8 mouse cellular contexts compared by ENCODE assay signal in the genomic region with DNA sequence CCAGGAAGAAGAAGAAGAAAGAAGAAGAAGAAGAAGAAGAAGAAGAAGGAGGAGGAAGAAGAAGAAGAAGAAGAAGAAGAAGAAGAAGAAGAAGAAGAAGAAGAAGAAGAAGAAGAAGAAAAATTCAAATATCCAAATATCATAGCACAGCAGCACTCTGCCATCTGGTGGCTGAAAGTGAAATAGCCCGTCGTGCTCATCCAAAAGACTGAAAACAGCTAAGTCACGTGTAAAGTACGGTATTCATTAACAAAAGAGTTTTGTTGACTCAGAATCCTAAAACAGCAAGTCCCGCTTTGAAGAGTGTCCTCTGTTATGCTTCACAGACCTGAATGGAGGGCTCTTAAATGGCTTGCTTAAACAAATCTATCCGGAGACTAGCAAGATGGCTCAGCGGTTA.
DNase-seq lines count a peak whose midpoint lies in the region; ATAC-seq and TF ChIP-seq lines count a peak whose summit lies in the region.

No protein-coding gene starts in this region.

- H3K4me2 ChIP-seq in forebrain, embryonic 12.5 days: peak overlapping the region; percentile 29
- peak overlapping the region; percentile 47 for H3K4me2 ChIP-seq in hindbrain, postnatal 0 days (ENCODE audit: low read depth, low read length)

- TF ChIP-seq CTCF in gastrocnemius, adult 2 months (IDR thresholded peaks at IDR 0.05): peak; percentile 82
- TF ChIP-seq CTCF in hindbrain, postnatal 0 days (IDR thresholded peaks at IDR 0.05; ENCODE audit: low read depth): peak; percentile 81

- DNase-seq in gastrocnemius, adult 2 months: peak; percentile 58
- no peak for DNase-seq in gastrocnemius, postnatal 36 days
- peak; percentile 62 to 70 for DNase-seq in adrenal gland, postnatal 36 days
- DNase-seq in hindbrain, postnatal 0 days (ENCODE audit: low spot score): peak; percentile 83
- DNase-seq in left cerebral cortex, postnatal 14 days (ENCODE audit: low spot score in 2 of 2): peak; percentile 56 to 73
- peak; percentile 13 for DNase-seq in skeletal muscle tissue, adult 2 months (ENCODE audit: low read depth, low spot score)

- 15% methylated on average over 7 of the region's 7 CpGs for WGBS in forebrain, embryonic 12.5 days
- 22% methylated on average over 7 of the region's 7 CpGs for WGBS in hindbrain, postnatal 0 days

- peaks cover 7% of the 10 kb centered on the region; the same call in 1 of the 2 replicates for H3K27me3 ChIP-seq in forebrain, embryonic 12.5 days
- no peaks in the 10 kb centered on the region for H3K27me3 ChIP-seq in hindbrain, postnatal 0 days (ENCODE audit: insufficient read depth, low read length)

- H3K9ac ChIP-seq in forebrain, embryonic 12.5 days: no peak overlapping the region
- H3K9ac ChIP-seq in hindbrain, postnatal 0 days (replicated peaks; ENCODE audit: low read length): no peak overlapping the region

- intact Hi-C loops in gastrocnemius, adult 2 months (cut with DNase I): no loop called here
- intact Hi-C loops in gastrocnemius, postnatal 36 days (cut with DNase I): no loop called here
- intact Hi-C loops in left cerebral cortex, postnatal 14 days (cut with DNase I): no loop called here

- peak overlapping the region; percentile 50 for H3K4me3 ChIP-seq in gastrocnemius, adult 2 months
- no peak overlapping the region for H3K4me3 ChIP-seq in forebrain, embryonic 12.5 days (replicated peaks)
- H3K4me3 ChIP-seq in hindbrain, postnatal 0 days (ENCODE audit: low read length): 0 out of 2 replicates have a peak overlapping the region, but pooled peaks have one; percentile 14

- H3K36me3 ChIP-seq in forebrain, embryonic 12.5 days (replicated peaks): no peaks in the 10 kb centered on the region
- H3K36me3 ChIP-seq in hindbrain, postnatal 0 days (ENCODE audit: insufficient read depth, low read length): no peaks in the 10 kb centered on the region

- H3K27ac ChIP-seq in gastrocnemius, adult 2 months: no peak overlapping the region
- no peak overlapping the region for H3K27ac ChIP-seq in forebrain, embryonic 12.5 days
- no peak overlapping the region for H3K27ac ChIP-seq in hindbrain, postnatal 0 days

- peaks cover 5% of the 10 kb centered on the region; the same call in 1 of the 2 replicates for H3K4me1 ChIP-seq in forebrain, embryonic 12.5 days
- H3K4me1 ChIP-seq in hindbrain, postnatal 0 days (ENCODE audit: insufficient read depth, low read length): no peaks in the 10 kb centered on the region

- ATAC-seq in forebrain, embryonic 12.5 days (ENCODE audit: low FRiP score): no peak
- no peak for ATAC-seq in hindbrain, postnatal 0 days
- peak; percentile 62 for ATAC-seq in megakaryocyte-erythroid progenitor cell, adult 5-6 weeks (replicated peaks; ENCODE audit: low FRiP score, low TSS enrichment, poor library complexity, severe bottlenecking)

- H3K9me3 ChIP-seq in forebrain, embryonic 12.5 days: no peaks in the 10 kb centered on the region
- H3K9me3 ChIP-seq in hindbrain, postnatal 0 days (ENCODE audit: low read length): no peaks in the 10 kb centered on the region

Comparison
In these comparisons a context has a peak if more than half of its experiments do, and no peak if none do; other contexts are left out.
1. DNase-seq: peak in gastrocnemius, adult 2 months (single experiment), adrenal gland, postnatal 36 days (2 of 2), hindbrain, postnatal 0 days (single experiment), left cerebral cortex, postnatal 14 days (2 of 2) and skeletal muscle tissue, adult 2 months (single experiment); none in gastrocnemius, postnatal 36 days (0 of 2).